Mouse (Mus musculus) heart, adult 2 months (tissue): ENCODE results near the gene Slc5a11.

Experiments used
- CTCF ChIP-seq: fragments of 200-600 bp; IDR thresholded peaks from 2 replicates; pipeline ENCODE4 v1.8.1; 2022; ENCODE audit warnings: antibody characterized with exemption, mild to moderate bottlenecking, moderate library complexity
- EP300 ChIP-seq: fragments of 200-500 bp; IDR thresholded peaks from 2 replicates; pipeline ENCODE4 v1.6.1; 2011; ENCODE audit warnings: low read depth, low read length, control low read depth; ENCODE audit not compliant: insufficient read depth
- POLR2A ChIP-seq: fragments of 200-500 bp; IDR thresholded peaks from 2 replicates; pipeline ENCODE4 v1.6.1; 2011; ENCODE audit warnings: mild to moderate bottlenecking, low read depth, low read length, control low read depth; ENCODE audit not compliant: insufficient read depth

GRCm38 (mm10) chr7:123167436-123167835 is 47.1 kb upstream of the Slc5a11 start:
- TF ChIP-seq EP300 (no peak), POLR2A (no peak), CTCF (no peak)
